Mouse (Mus musculus) stomach, embryonic 15.5 days (tissue): ENCODE data around the gene Smok3a. TPM values are rescaled to one million over a fixed set of nuclear protein-coding genes. Genes with fewer than 3 reads are reported as not detected.
"Not testable (repeated sequence)": the region's sequence is repeated elsewhere in the genome, so short reads cannot be mapped to it uniquely, and the experiment has no call there.

Experiments used
- ATAC-seq: fragments of 200-750 bp; cut with Nextera tagmentation; 2 replicates; pipeline ENCODE4 v1.8.0; 2017; ENCODE audit warnings: low read depth, moderate number of reproducible peaks, moderate TSS enrichment; ENCODE audit not compliant: insufficient read depth, low FRiP score
- H3K27ac ChIP-seq: fragments of 300-500 bp; sonication (generic); 2 replicates; pipeline ENCODE4 v1.5.1; 2015; ENCODE audit warnings: mild to moderate bottlenecking, inconsistent platforms
- H3K27me3 ChIP-seq: fragments of 300-500 bp; sonication (generic); replicated peaks from 2 replicates; pipeline ENCODE4 v1.6.1; 2015; ENCODE audit warnings: inconsistent platforms
- H3K36me3 ChIP-seq: fragments of 300-500 bp; sonication (generic); 2 replicates; pipeline ENCODE4 v1.6.1; 2015; ENCODE audit warnings: inconsistent platforms
- H3K4me1 ChIP-seq: fragments of 300-500 bp; sonication (generic); 2 replicates; pipeline ENCODE4 v1.6.1; 2015; ENCODE audit warnings: inconsistent platforms
- H3K4me2 ChIP-seq: fragments of 300-500 bp; sonication (generic); 2 replicates; pipeline ENCODE4 v1.6.1; 2015; ENCODE audit warnings: mild to moderate bottlenecking, inconsistent platforms
- H3K4me3 ChIP-seq: fragments of 300-500 bp; sonication (generic); replicated peaks from 2 replicates; pipeline ENCODE4 v1.5.1; 2015; ENCODE audit warnings: inconsistent platforms
- H3K9ac ChIP-seq: fragments of 300-500 bp; sonication (generic); 2 replicates; pipeline ENCODE4 v1.6.1; 2015; ENCODE audit warnings: inconsistent platforms
- H3K9me3 ChIP-seq: fragments of 300-500 bp; sonication (generic); 2 replicates; pipeline ENCODE4 v1.6.1; 2016; ENCODE audit warnings: inconsistent platforms
- WGBS: fragments of 180-500 bp; shearing (Covaris S2); methylation state at CpG from one replicate; pipeline ENCODE4 v1.1.7; 2015; 5-methylcytosine and 5-hydroxymethylcytosine counted together
- polyA plus RNA-seq: library from polyadenylated mRNA; unstranded; fragments of >200 nt; fragmentation: Nextera tagmentation; extraction: Ambion mirVana; gene quantifications from 2 replicates; pipeline ENCODE4 v1.2.1, GENCODE M21; 2015

The Smok3a gene
- polyA plus RNA-seq, 1 experiment from 2014 or later: not detected

DNA sequence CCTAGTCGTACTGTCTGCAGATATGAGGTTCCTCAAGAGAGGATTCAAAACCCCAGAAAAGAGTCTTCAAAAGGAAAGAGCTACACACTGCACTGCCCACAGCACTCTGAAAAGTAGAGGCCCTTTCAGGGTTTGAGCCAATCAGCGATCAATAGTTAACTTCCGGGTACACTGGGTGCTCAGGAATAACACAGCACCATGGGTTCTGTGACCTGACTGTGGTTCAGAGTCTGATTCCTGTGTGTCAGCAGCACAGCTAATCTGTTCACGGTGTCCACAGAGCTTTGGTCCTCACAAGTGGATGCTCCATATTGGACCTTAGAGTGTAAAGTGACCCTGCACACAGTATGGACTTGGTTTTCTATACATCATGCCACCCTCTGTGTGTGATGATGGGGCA lies 1.5 kb upstream of the Smok3a start:
- not testable (repeated sequence) for ATAC-seq, H3K9me3 ChIP-seq, H3K4me2 ChIP-seq, H3K27me3 ChIP-seq, H3K9ac ChIP-seq, H3K27ac ChIP-seq, H3K4me3 ChIP-seq, H3K36me3 ChIP-seq, H3K4me1 ChIP-seq
- 86% methylated on average over 4 of the region's 4 CpGs for WGBS

DNA sequence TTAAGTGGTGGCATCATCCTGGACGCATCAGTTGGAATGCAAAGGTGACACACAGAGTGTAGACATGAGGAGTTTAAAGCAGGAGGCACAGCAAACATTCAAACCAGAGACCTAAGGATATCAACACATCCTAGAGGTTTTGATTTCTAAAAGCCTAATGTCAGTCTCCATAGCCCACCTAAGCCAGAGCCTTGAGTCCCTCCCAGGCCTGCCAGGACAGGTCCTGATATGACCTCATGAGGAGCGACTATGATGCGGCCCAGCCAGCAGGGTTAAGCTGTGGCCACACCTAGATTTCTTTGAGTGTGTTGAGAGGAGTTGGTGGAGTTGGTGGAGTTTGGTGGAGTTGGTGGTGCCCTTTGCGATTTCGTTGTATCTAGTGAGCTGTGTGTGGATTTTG lies 31.8 kb downstream of the Smok3a start, which contains the start of gene Smok3c:
Gene Smok3c, plus strand, starts transcription at position 301 of the 400 bp plus-strand sequence.
- H3K36me3 ChIP-seq, H3K4me3 ChIP-seq, H3K9me3 ChIP-seq, H3K9ac ChIP-seq, H3K4me1 ChIP-seq, ATAC-seq, H3K27ac ChIP-seq, H3K27me3 ChIP-seq, H3K4me2 ChIP-seq: not testable (repeated sequence)
- WGBS: no CpG with 5 or more reads among the region's 5 CpGs

DNA sequence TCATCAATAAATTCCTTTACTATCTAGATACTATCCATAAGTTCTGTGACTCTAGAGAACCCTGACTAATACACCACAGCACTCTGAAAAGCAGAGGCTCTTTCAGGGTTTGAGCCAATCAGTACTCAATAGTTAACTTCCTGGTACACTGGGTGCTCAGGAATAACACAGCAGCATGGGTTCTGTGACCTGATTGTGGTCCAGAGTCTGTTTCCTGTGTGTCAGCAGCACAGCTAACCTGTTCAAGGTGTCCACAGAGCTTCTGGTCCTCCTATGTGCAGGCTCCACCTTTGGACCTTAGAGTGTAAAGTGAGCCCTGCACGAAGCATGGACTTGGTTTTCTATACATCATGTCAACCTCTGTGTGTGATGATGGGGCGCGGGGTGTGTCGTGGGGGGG lies 52.7 kb downstream of the Smok3a start:
- Histone ChIP-seq H3K27me3 (no peaks in the 10 kb centered on the region), H3K4me2 (no peak overlapping the region), H3K9me3 (no peaks in the 10 kb centered on the region), H3K4me3 (no peak overlapping the region), H3K9ac (no peak overlapping the region), H3K36me3 (no peaks in the 10 kb centered on the region), H3K4me1 (no peaks in the 10 kb centered on the region), H3K27ac (no peak overlapping the region)
- WGBS: 85% methylated on average over 4 of the region's 4 CpGs
- no peak for ATAC-seq

DNA sequence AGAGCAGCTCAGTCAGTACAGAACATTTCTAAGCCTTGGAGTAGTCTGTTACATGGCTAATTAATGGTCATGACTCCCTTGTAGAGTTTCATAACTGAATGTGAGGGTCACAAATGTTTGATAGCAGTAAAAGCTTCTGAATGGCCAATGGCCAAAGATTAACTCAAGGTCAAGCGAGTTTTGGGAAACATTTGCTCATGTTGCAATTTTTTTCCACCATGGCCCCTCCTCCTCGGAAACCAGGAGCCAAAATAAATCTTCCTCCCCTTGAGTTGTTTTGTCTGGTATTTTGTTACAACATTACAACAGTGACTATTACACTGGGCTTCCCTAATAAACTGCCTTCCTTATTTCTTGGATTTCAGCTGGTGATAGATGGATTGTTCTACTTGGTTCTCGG lies 54.6 kb downstream of the Smok3a start:
- H3K9me3 ChIP-seq: no peaks in the 10 kb centered on the region
- 73% methylated on average over 3 of the region's 3 CpGs for WGBS
- no peaks in the 10 kb centered on the region for H3K4me1 ChIP-seq
- ATAC-seq: no peak
- H3K4me3 ChIP-seq: no peak overlapping the region
- H3K4me2 ChIP-seq: no peak overlapping the region
- H3K27me3 ChIP-seq: no peaks in the 10 kb centered on the region
- no peaks in the 10 kb centered on the region for H3K36me3 ChIP-seq
- H3K9ac ChIP-seq: no peak overlapping the region
- H3K27ac ChIP-seq: no peak overlapping the region

DNA sequence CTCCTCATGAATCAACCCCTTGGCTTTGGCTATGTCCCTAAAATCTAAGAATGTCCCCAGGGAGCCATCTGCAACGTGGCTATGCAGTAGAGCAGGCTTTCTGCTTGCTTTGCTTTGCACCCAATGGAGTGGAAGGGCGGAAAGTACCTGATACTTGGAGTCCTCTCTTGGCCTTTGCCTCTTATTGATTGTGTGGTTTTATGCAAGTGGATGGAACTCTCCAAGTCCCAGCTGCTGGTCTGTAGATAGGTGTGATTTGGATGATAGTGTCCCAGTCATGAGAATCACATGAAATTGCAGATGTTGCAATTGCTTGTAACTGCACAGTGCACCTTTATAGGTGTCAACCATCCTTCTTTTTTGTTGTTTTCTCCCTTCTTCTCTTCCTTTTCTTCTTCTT lies 55.1 kb downstream of the Smok3a start:
- H3K9me3 ChIP-seq: no peaks in the 10 kb centered on the region

DNA sequence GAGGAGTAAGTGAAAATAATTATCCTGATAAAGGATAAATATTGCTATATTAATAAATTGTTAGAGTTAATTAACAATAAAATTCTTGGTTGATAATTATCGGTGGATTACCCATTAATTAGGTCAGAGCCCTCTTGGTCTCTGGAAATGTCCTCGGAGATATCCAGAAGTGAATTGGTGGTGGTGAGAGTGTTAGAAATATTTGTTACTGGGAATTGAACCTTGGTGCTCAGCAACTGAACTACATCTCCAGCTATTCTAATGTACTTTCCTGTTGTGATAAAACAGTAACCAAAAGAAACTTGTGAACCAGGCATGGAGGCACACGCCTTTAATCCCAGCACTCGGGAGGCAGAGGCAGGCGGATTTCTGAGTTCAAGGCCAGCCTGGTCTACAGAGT lies 59.4 kb downstream of the Smok3a start:
- WGBS: 85% methylated on average over 5 of the region's 5 CpGs
- no peak for ATAC-seq
- Histone ChIP-seq H3K27me3 (no peaks in the 10 kb centered on the region), H3K9me3 (no peaks in the 10 kb centered on the region), H3K36me3 (no peaks in the 10 kb centered on the region), H3K9ac (no peak overlapping the region), H3K4me3 (no peak overlapping the region), H3K4me1 (no peaks in the 10 kb centered on the region), H3K4me2 (no peak overlapping the region), H3K27ac (no peak overlapping the region)

More for the DNA sequence above, 55.1 kb downstream of the Smok3a start:
- no peak overlapping the region for H3K27ac ChIP-seq
- H3K4me3 ChIP-seq: no peak overlapping the region
- H3K9ac ChIP-seq: no peak overlapping the region
- no peaks in the 10 kb centered on the region for H3K4me1 ChIP-seq
- no peaks in the 10 kb centered on the region for H3K27me3 ChIP-seq
- no peak for ATAC-seq
- 56% methylated on average over 2 of the region's 2 CpGs for WGBS
- no peaks in the 10 kb centered on the region for H3K36me3 ChIP-seq
- H3K4me2 ChIP-seq: no peak overlapping the region

DNA sequence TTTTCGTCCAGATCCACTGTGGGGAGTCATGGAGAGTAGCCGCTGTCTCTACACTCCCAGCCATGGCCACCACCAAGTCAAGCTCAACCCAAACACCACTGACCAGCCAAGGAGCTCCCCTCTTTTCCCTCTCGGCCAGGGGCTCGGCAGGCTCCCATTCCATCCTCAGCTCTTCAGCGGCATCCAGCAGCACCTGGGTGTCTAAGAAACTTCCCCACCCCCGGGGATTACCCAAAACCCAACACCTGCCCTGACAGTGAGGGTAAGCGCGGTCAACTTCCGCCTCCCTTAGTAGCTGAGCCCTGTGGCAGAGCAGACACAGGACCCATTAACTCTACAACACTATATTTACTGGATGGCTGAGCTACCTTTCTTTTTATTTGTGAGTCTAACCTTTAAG lies 60.4 kb downstream of the Smok3a start:
- H3K4me2 ChIP-seq: no peak overlapping the region
- no peaks in the 10 kb centered on the region for H3K36me3 ChIP-seq
- H3K4me3 ChIP-seq: no peak overlapping the region
- no peaks in the 10 kb centered on the region for H3K27me3 ChIP-seq
- no peaks in the 10 kb centered on the region for H3K4me1 ChIP-seq
- WGBS: 86% methylated on average over 9 of the region's 9 CpGs
- no peaks in the 10 kb centered on the region for H3K9me3 ChIP-seq
- no peak overlapping the region for H3K27ac ChIP-seq
- no peak overlapping the region for H3K9ac ChIP-seq
- no peak for ATAC-seq

DNA sequence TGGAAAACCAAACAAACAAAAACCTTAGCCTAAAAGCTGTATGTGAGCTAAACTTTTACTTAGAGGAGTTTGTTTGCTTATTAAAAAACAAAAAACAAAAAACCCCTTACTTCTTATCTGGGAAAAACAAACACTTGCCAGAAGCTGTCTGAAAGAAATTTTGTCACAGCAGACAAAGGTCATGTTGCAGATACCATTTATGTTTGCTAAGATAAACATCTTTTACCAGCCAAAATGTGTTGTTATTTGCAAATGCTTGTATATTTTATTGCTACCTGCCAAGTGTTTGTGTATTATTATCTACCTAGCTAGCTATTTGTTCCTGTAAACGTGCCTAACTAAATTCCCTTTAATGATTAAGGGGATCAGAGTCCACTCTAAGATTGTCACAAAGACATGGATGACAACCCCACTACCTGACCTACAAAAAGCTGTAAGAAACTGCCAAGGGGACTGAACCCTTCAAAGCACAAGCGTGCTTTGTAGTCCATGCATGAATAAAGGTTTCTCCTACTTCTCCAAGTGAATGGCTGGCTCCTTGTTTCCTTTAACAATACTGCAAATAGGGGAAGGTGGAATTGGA lies 62.3 kb downstream of the Smok3a start:
- no peak overlapping the region for H3K27ac ChIP-seq
- H3K4me3 ChIP-seq: no peak overlapping the region
- WGBS: 58% methylated on average over 2 of the region's 2 CpGs
- no peak overlapping the region for H3K4me2 ChIP-seq
- no peaks in the 10 kb centered on the region for H3K9me3 ChIP-seq
- no peak overlapping the region for H3K9ac ChIP-seq
- no peaks in the 10 kb centered on the region for H3K27me3 ChIP-seq
- H3K4me1 ChIP-seq: no peaks in the 10 kb centered on the region
- ATAC-seq: no peak
- no peaks in the 10 kb centered on the region for H3K36me3 ChIP-seq

DNA sequence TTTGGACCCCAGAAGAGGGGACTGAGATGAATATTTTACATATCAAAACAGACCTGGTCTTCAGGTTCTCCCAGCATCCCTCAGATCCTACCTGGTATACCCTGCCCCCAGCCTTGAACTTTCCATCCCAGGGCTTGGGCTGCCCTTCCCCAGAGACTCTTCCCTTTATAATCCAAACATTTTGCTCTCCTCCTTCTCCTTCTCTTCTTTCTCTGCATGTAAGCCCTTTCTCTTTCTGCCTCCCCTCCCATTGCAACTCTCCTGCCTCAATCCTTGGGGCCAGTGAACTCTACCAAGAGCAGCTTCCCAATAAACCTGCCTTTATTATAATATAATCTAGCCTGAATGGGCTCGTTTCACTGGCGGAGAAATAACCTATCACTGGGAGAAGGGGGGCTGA lies 62.9 kb downstream of the Smok3a start:
- Histone ChIP-seq H3K27ac (no peak overlapping the region), H3K4me3 (no peak overlapping the region), H3K9ac (no peak overlapping the region), H3K4me1 (no peaks in the 10 kb centered on the region), H3K27me3 (no peaks in the 10 kb centered on the region), H3K4me2 (no peak overlapping the region), H3K36me3 (no peaks in the 10 kb centered on the region), H3K9me3 (no peaks in the 10 kb centered on the region)
- WGBS: 90% methylated on average over 2 of the region's 2 CpGs
- no peak for ATAC-seq

Other genes with a start within 250 kb of the Smok3a start
- gene Ppp1r35, start 242.4 kb upstream of the Smok3a start, polyA plus RNA-seq: 22.5 and 26.2 TPM in 2 replicates
- 7.5 and 10.4 TPM in 2 replicates for gene Mepce, start 233.6 kb upstream of the Smok3a start, polyA plus RNA-seq
- 18.3 and 20.5 TPM in 2 replicates for gene Zcwpw1, start 233.5 kb upstream of the Smok3a start, polyA plus RNA-seq
- gene Pilra, start 185.0 kb upstream of the Smok3a start, polyA plus RNA-seq: 2.2 and 2.4 TPM in 2 replicates
- 0.89 and 1.6 TPM in 2 replicates for gene Pilrb1, start 163.2 kb upstream of the Smok3a start, polyA plus RNA-seq
- 1.4 and 1.6 TPM in 2 replicates for gene Pilrb2, start 149.4 kb upstream of the Smok3a start, polyA plus RNA-seq
- gene Cyp3a13, start 99.6 kb upstream of the Smok3a start, polyA plus RNA-seq: 9.3 and 10.4 TPM in 2 replicates
- 0.62 and 0.94 TPM in 2 replicates for gene Gjc3, start 58.2 kb upstream of the Smok3a start, polyA plus RNA-seq
- gene Azgp1, start 39.7 kb upstream of the Smok3a start, polyA plus RNA-seq: 0.43 and 0.46 TPM in 2 replicates
- gene Smok3b, start 168 bp downstream of the Smok3a start, polyA plus RNA-seq: not detected in 2 replicates
- gene Smok3c, start 31.9 kb downstream of the Smok3a start, polyA plus RNA-seq: not detected in 2 replicates
- 13.6 and 14.8 TPM in 2 replicates for gene Zkscan1, start 63.8 kb downstream of the Smok3a start, polyA plus RNA-seq
- 46.2 and 48.7 TPM in 2 replicates for gene Zscan21, start 95.6 kb downstream of the Smok3a start, polyA plus RNA-seq
- 17.5 and 18.1 TPM in 2 replicates for gene Zfp113, start 134.5 kb downstream of the Smok3a start, polyA plus RNA-seq
- gene Cops6, start 139.8 kb downstream of the Smok3a start, polyA plus RNA-seq: 270 and 287 TPM in 2 replicates
- 23.4 and 23.9 TPM in 2 replicates for gene Ap4m1, start 150.7 kb downstream of the Smok3a start, polyA plus RNA-seq
- gene Mcm7, start 151.2 kb downstream of the Smok3a start, polyA plus RNA-seq: 150 and 155 TPM in 2 replicates
- 71.3 and 73.7 TPM in 2 replicates for gene Taf6, start 166.2 kb downstream of the Smok3a start, polyA plus RNA-seq
- gene Cnpy4, start 166.2 kb downstream of the Smok3a start, polyA plus RNA-seq: 44.4 and 48.0 TPM in 2 replicates
- gene Mblac1, start 173.1 kb downstream of the Smok3a start, polyA plus RNA-seq: 8.1 and 9.4 TPM in 2 replicates
- not detected in 2 replicates for gene Nxpe5, start 204.6 kb downstream of the Smok3a start, polyA plus RNA-seq
- gene Lamtor4, start 234.2 kb downstream of the Smok3a start, polyA plus RNA-seq: 71.9 and 74.1 TPM in 2 replicates
- gene BC037034, start 242.8 kb downstream of the Smok3a start, polyA plus RNA-seq: 5.5 and 6.1 TPM in 2 replicates